Mouse (Mus musculus) stomach, embryonic 16.5 days (tissue): ENCODE data around the gene Spats2. TPM values are rescaled to one million over a fixed set of nuclear protein-coding genes. Genes with fewer than 3 reads are reported as not detected.
"Not testable (repeated sequence)": the region's sequence is repeated elsewhere in the genome, so short reads cannot be mapped to it uniquely, and the experiment has no call there.

Experiments used
- ATAC-seq: fragments of 200-750 bp; cut with Nextera tagmentation; 2 replicates; pipeline ENCODE4 v1.8.0; 2017; ENCODE audit warnings: moderate number of reproducible peaks, moderate TSS enrichment; ENCODE audit not compliant: insufficient read depth, low FRiP score
- H3K27ac ChIP-seq: fragments of 300-500 bp; sonication (generic); 2 replicates; pipeline ENCODE4 v1.5.1; 2014; ENCODE audit warnings: low read length
- H3K27me3 ChIP-seq: fragments of 300-500 bp; sonication (generic); 2 replicates; pipeline ENCODE4 v1.6.1; 2014; ENCODE audit warnings: low read length, control low read depth, mixed read lengths; ENCODE audit not compliant: control insufficient read depth, insufficient read depth
- H3K36me3 ChIP-seq: fragments of 300-500 bp; sonication (generic); 2 replicates; pipeline ENCODE4 v1.6.1; 2014; ENCODE audit warnings: low read length; ENCODE audit not compliant: control insufficient read depth, insufficient read depth
- H3K4me1 ChIP-seq: fragments of 300-500 bp; sonication (generic); 2 replicates; pipeline ENCODE4 v1.6.1; 2014; ENCODE audit warnings: low read length, control low read depth, mixed read lengths; ENCODE audit not compliant: control insufficient read depth, insufficient read depth
- H3K4me2 ChIP-seq: fragments of 300-500 bp; sonication (generic); 2 replicates; pipeline ENCODE4 v1.6.1; 2014; ENCODE audit warnings: low read depth, low read length, mixed read lengths
- H3K4me3 ChIP-seq: fragments of 300-500 bp; sonication (generic); replicated peaks from 2 replicates; pipeline ENCODE4 v1.5.1; 2014; ENCODE audit warnings: mild to moderate bottlenecking, low read length
- H3K9ac ChIP-seq: fragments of 300-500 bp; sonication (generic); 2 replicates; pipeline ENCODE4 v1.6.1; 2014; ENCODE audit warnings: low read length
- H3K9me3 ChIP-seq: fragments of 300-500 bp; sonication (generic); replicated peaks from 2 replicates; pipeline ENCODE4 v1.6.1; 2016; ENCODE audit warnings: low read length, control low read depth; ENCODE audit not compliant: control insufficient read depth
- WGBS: fragments of 180-500 bp; shearing (Covaris S2); extraction: QIAGEN DNeasy Blood & Tissue Kit; methylation state at CpG from one replicate; pipeline ENCODE4 v1.1.7; 2014; 5-methylcytosine and 5-hydroxymethylcytosine counted together
- polyA plus RNA-seq: library from polyadenylated mRNA; unstranded; fragments of >200 nt; fragmentation: Nextera tagmentation; extraction: Ambion mirVana; gene quantifications from 2 replicates; pipeline ENCODE4 v1.2.1, GENCODE M21; 2015

Gene Spats2
- polyA plus RNA-seq, 1 experiment from 2014 or later, result 20.2 TPM

DNA sequence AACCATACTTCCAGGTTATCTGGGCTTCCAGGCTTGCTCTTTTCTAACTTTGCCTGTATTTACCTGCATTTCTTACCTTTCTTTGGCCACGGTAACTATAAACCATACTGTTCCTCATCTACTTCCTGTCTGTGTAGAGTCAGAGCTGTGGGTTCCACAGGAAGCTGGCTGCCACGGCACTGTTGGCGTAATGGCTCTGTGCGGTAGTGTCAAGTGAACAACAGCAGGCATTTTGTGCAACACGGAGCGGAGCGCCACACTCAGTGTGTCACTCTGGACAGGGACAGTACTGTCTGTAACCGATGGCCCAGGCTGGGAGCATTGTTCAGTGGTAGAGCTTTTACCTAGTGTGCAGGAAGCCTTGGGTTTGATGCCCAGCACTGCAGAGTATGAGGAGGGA lies 27.8 kb downstream of the Spats2 start:
- no peak for ATAC-seq
- H3K9ac ChIP-seq, result no peak overlapping the region
- H3K27ac ChIP-seq, result no peak overlapping the region
- H3K4me3 ChIP-seq, result no peak overlapping the region
- H3K9me3 ChIP-seq, result no peaks in the 10 kb centered on the region
- H3K4me1 ChIP-seq, result no peaks in the 10 kb centered on the region
- WGBS, result 92% methylated on average over 8 of the region's 8 CpGs
- H3K4me2 ChIP-seq, result no peak overlapping the region
- no peaks in the 10 kb centered on the region for H3K36me3 ChIP-seq
- H3K27me3 ChIP-seq, result no peaks in the 10 kb centered on the region

GRCm38 (mm10) chr15:99154515-99154914 lies 28.8 kb downstream of the Spats2 start:
- not testable (repeated sequence) for H3K36me3 ChIP-seq, H3K27ac ChIP-seq, H3K4me1 ChIP-seq, H3K9ac ChIP-seq, H3K27me3 ChIP-seq, ATAC-seq, H3K4me3 ChIP-seq, H3K4me2 ChIP-seq, H3K9me3 ChIP-seq
- 78% methylated on average over 10 of the region's 10 CpGs for WGBS

DNA sequence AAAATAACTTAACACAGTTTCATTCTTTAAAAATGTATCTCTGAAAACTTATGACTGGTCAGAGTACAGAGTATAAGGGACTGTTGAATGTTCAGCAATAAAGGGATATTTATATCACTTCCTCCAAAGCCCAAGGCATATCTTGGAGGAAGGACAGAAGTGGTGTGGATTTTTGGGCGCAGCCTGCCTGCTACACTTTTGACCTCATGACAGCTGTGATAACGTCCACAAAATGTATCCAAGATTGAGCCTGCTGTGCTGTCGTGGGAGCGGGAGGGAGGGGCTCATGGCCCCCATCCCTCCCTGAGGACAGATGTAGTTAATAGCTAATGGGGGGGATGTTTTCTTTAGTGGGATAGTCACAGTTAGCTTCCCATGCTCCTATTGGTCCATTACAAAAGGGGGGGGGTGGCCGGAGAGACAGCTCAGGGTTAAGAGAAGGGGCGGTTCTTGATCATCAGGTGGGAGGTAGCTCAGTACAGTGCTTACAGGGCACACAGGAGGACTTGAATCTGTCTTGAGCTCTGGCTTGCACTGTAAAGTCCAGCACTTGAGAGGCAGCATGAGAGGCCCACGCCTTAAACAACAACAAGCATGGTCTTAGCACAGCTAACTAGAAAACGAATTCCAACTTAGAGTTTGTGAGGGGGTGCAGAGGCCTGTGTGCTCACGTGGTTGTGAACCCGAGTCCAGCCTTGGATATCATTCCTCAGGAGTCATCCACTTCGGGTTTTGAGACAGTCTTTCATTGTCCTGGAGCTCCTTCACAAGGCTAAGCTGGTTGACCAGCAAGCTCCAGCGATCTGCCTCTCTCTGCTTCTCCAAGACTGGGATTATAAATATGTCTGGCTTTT lies 38.0 kb downstream of the Spats2 start:
- 63% methylated on average over 12 of the region's 12 CpGs for WGBS
- Histone ChIP-seq H3K27ac (no peak overlapping the region), H3K4me3 (no peak overlapping the region), H3K4me2 (no peak overlapping the region), H3K4me1 (peaks cover 4% of the 10 kb centered on the region; the same call in 1 of the 2 replicates), H3K36me3 (peaks cover 4% of the 10 kb centered on the region; the same call in 1 of the 2 replicates), H3K9ac (no peak overlapping the region), H3K9me3 (no peaks in the 10 kb centered on the region), H3K27me3 (no peaks in the 10 kb centered on the region)
- ATAC-seq, result no peak

DNA sequence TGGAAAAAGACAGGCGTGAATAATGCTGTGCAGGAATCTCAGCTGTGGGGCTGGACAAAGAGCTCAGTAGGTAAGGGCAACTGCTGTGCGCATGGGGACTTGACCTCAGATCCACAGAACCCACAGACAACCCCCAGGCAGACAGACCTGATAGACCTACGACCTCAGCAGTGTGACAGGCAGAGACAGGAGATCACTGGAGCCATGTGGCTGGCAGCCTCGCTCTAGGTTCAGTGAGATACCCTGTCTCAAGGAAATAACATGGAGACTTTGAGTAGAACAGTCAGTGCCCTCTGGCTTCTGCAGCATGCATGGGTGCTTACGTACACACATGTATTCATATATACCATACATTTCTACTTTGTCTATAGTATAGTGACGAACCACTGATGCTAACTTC lies 46.4 kb downstream of the Spats2 start:
- no peaks in the 10 kb centered on the region for H3K27me3 ChIP-seq
- ATAC-seq, result no peak
- H3K36me3 ChIP-seq, result peaks cover 13% of the 10 kb centered on the region; the same call in 1 of the 2 replicates
- H3K4me1 ChIP-seq, result no peaks in the 10 kb centered on the region
- no peak overlapping the region for H3K9ac ChIP-seq
- 91% methylated on average over 6 of the region's 6 CpGs for WGBS
- no peak overlapping the region for H3K4me2 ChIP-seq
- H3K4me3 ChIP-seq, result no peak overlapping the region
- H3K27ac ChIP-seq, result no peak overlapping the region
- no peaks in the 10 kb centered on the region for H3K9me3 ChIP-seq

- 100% methylated on average over 1 of the region's 2 CpGs for WGBS
- Histone ChIP-seq H3K4me3 (no peak overlapping the region), H3K36me3 (peaks cover 4% of the 10 kb centered on the region), H3K9ac (no peak overlapping the region), H3K27ac (no peak overlapping the region), H3K9me3 (no peaks in the 10 kb centered on the region), H3K27me3 (no peaks in the 10 kb centered on the region), H3K4me1 (no peaks in the 10 kb centered on the region), H3K4me2 (no peak overlapping the region)
- no peak for ATAC-seq
These were observed 53.9 kb downstream of the Spats2 start for GRCm38 (mm10) chr15:99179639-99180038.

GRCm38 (mm10) chr15:99184217-99184914 lies 58.6 kb downstream of the Spats2 start:
- H3K4me2 ChIP-seq, result no peak overlapping the region
- no peak overlapping the region for H3K27ac ChIP-seq
- peaks cover 9% of the 10 kb centered on the region; the same call in 1 of the 2 replicates for H3K36me3 ChIP-seq
- WGBS, result 86% methylated on average over 9 of the region's 9 CpGs
- no peaks in the 10 kb centered on the region for H3K4me1 ChIP-seq
- no peak for ATAC-seq
- no peak overlapping the region for H3K4me3 ChIP-seq
- H3K27me3 ChIP-seq, result no peaks in the 10 kb centered on the region
- no peaks in the 10 kb centered on the region for H3K9me3 ChIP-seq
- H3K9ac ChIP-seq, result no peak overlapping the region

DNA sequence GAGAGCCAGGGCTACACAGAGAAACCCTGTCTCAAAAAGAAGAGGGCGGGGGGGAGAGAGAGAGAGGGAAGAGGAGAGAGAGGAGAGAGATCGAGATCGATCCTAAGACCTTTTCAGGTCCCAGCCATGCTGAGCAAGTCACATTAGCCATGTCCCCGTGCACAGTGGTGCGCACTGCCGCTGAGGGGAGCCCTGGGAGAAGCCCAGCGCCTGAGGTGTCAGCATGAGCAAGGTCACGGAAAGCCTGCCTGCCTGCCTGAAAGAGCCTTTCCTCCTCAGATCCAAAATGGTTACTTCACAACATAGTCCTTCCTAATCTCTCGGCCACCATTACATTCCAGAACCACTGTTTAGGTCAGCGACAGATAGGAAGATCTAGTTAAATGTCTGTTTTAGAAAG lies 68.6 kb downstream of the Spats2 start:
- no peak for ATAC-seq
- 77% methylated on average over 10 of the region's 10 CpGs for WGBS
- Histone ChIP-seq H3K9me3 (no peaks in the 10 kb centered on the region), H3K27ac (no peak overlapping the region), H3K9ac (no peak overlapping the region), H3K27me3 (no peaks in the 10 kb centered on the region), H3K36me3 (0 out of 2 replicates have a peak, but pooled peaks cover 8% of the 10 kb centered on the region), H3K4me2 (no peak overlapping the region), H3K4me3 (no peak overlapping the region), H3K4me1 (no peaks in the 10 kb centered on the region)

GRCm38 (mm10) chr15:99195043-99195442 lies 69.3 kb downstream of the Spats2 start:
- H3K4me2 ChIP-seq, result no peak overlapping the region
- H3K36me3 ChIP-seq, result 0 out of 2 replicates have a peak, but pooled peaks cover 8% of the 10 kb centered on the region
- H3K9ac ChIP-seq, result no peak overlapping the region
- H3K4me1 ChIP-seq, result no peaks in the 10 kb centered on the region
- H3K27ac ChIP-seq, result no peak overlapping the region
- no peaks in the 10 kb centered on the region for H3K9me3 ChIP-seq
- 48% methylated on average over 6 of the region's 6 CpGs for WGBS
- no peak overlapping the region for H3K4me3 ChIP-seq
- no peaks in the 10 kb centered on the region for H3K27me3 ChIP-seq
- no peak for ATAC-seq

GRCm38 (mm10) chr15:99198761-99199160 lies 73.0 kb downstream of the Spats2 start:
- Histone ChIP-seq H3K4me1 (no peaks in the 10 kb centered on the region), H3K36me3 (peaks cover 3% of the 10 kb centered on the region; the same call in 1 of the 2 replicates), H3K27ac (no peak overlapping the region), H3K4me3 (no peak overlapping the region), H3K9ac (no peak overlapping the region), H3K4me2 (no peak overlapping the region), H3K9me3 (no peaks in the 10 kb centered on the region), H3K27me3 (no peaks in the 10 kb centered on the region)
- no peak for ATAC-seq
